Comparison of ENCODE assay signal across 7 mouse cellular contexts in genomic region chr9:65123552-65124168, GRCm38 (mm10). TPM values are rescaled to one million over a fixed set of nuclear protein-coding genes. Genes with fewer than 3 reads are reported as not detected.
DNase-seq lines count a peak whose midpoint lies in the region; ATAC-seq and TF ChIP-seq lines count a peak whose summit lies in the region.

No protein-coding gene starts in this region.

- no peaks in the 10 kb centered on the region for H3K4me1 ChIP-seq in ES-Bruce4 (ENCODE audit: control insufficient read depth, insufficient read depth, low read length)
- peaks cover 4% of the 10 kb centered on the region; the same call in 1 of the 2 replicates for H3K4me1 ChIP-seq in limb, embryonic 14.5 days (ENCODE audit: control insufficient read depth, insufficient read depth, low read length)
- H3K4me1 ChIP-seq in midbrain, embryonic 14.5 days (ENCODE audit: control insufficient read depth, insufficient read depth, low read length): peaks cover 7% of the 10 kb centered on the region; the same call in 1 of the 2 replicates

- CTCF ChIA-PET in Patski (lab: Charles Lee): interaction anchor here (1.1 to 1.3 kb wide), 2 partner anchors 11 to 41 kb away, joined by 3 read pairs; no protein-coding TSS in a partner anchor

- no peak for TF ChIP-seq EP300 in ES-Bruce4 (IDR thresholded peaks at IDR 0.05; ENCODE audit: insufficient read depth, low read depth, low read length)

- peak; percentile 71 for TF ChIP-seq CTCF in ES-Bruce4 (IDR thresholded peaks at IDR 0.05; ENCODE audit: low read depth, low read length)
- TF ChIP-seq CTCF in Patski (IDR thresholded peaks at IDR 0.05): peak; percentile 70

- H3K9me3 ChIP-seq in ES-Bruce4 (replicated peaks; ENCODE audit: control insufficient read depth, insufficient read depth, low read length, poor library complexity, severe bottlenecking): no peaks in the 10 kb centered on the region
- no peaks in the 10 kb centered on the region for H3K9me3 ChIP-seq in limb, embryonic 14.5 days (ENCODE audit: control insufficient read depth, low read length)
- H3K9me3 ChIP-seq in midbrain, embryonic 14.5 days (ENCODE audit: control insufficient read depth, low read length): no peaks in the 10 kb centered on the region

- POLR2A ChIA-PET in Patski (lab: Charles Lee): no interaction called here

- no peak for ATAC-seq in Patski
- ATAC-seq in hematopoietic stem cell, adult 5-6 weeks (replicated peaks in 1 of 2; ENCODE audit: insufficient read depth in 1 of 2, low FRiP score in 2 of 2, low TSS enrichment in 1 of 2, low read depth in 1 of 2, poor library complexity in 2 of 2, severe bottlenecking in 2 of 2): peak; percentile 44 to 77; a peak in 2 of 4 replicates
- ATAC-seq in limb, embryonic 14.5 days (ENCODE audit: low FRiP score, low read depth): peak; percentile 64; the same call in 1 of the 2 replicates
- peak; percentile 63; the same call in 1 of the 2 replicates for ATAC-seq in midbrain, embryonic 14.5 days (ENCODE audit: low FRiP score, low TSS enrichment)

- no peaks in the 10 kb centered on the region for H3K27me3 ChIP-seq in ES-Bruce4 (ENCODE audit: control insufficient read depth, insufficient read depth, low read length, poor library complexity, severe bottlenecking)
- peaks cover 22% of the 10 kb centered on the region for H3K27me3 ChIP-seq in Patski
- H3K27me3 ChIP-seq in limb, embryonic 14.5 days (ENCODE audit: control insufficient read depth, insufficient read depth, low read length): no peaks in the 10 kb centered on the region
- no peaks in the 10 kb centered on the region for H3K27me3 ChIP-seq in midbrain, embryonic 14.5 days (ENCODE audit: control insufficient read depth, insufficient read depth, low read length)

- peak overlapping the region; percentile 30 for H3K9ac ChIP-seq in ES-Bruce4 (ENCODE audit: low read depth, poor library complexity, severe bottlenecking)
- H3K9ac ChIP-seq in limb, embryonic 14.5 days (ENCODE audit: low read depth, low read length, severe bottlenecking): peak overlapping the region; percentile 58
- H3K9ac ChIP-seq in midbrain, embryonic 14.5 days (replicated peaks; ENCODE audit: low read length): peak overlapping the region; percentile 60

- no peak overlapping the region for H3K27ac ChIP-seq in ES-Bruce4 (ENCODE audit: insufficient read depth, low read length)
- no peak overlapping the region for H3K27ac ChIP-seq in limb, embryonic 14.5 days (replicated peaks; ENCODE audit: low read depth, low read length)
- H3K27ac ChIP-seq in midbrain, embryonic 14.5 days (replicated peaks; ENCODE audit: low read depth, low read length): no peak overlapping the region

- H3K4me3 ChIP-seq in ES-Bruce4 (ENCODE audit: low read depth, low read length): peak overlapping the region; percentile 37
- peak overlapping the region; percentile 39 for H3K4me3 ChIP-seq in limb, embryonic 14.5 days (replicated peaks; ENCODE audit: low read length)
- peak overlapping the region; percentile 35 for H3K4me3 ChIP-seq in midbrain, embryonic 14.5 days (replicated peaks; ENCODE audit: low read depth, low read length)

- H3K36me3 ChIP-seq in ES-Bruce4 (ENCODE audit: control insufficient read depth, insufficient read depth, low read length, poor library complexity, severe bottlenecking): no peaks in the 10 kb centered on the region
- peaks cover 48% of the 10 kb centered on the region for H3K36me3 ChIP-seq in limb, embryonic 14.5 days (ENCODE audit: control insufficient read depth, insufficient read depth, low read length)
- H3K36me3 ChIP-seq in midbrain, embryonic 14.5 days (ENCODE audit: control insufficient read depth, insufficient read depth, low read length): peaks cover 30% of the 10 kb centered on the region

- WGBS in limb, embryonic 14.5 days: 3% methylated on average over 48 of the region's 48 CpGs
- 2% methylated on average over 48 of the region's 48 CpGs for WGBS in midbrain, embryonic 14.5 days

- no peak for TF ChIP-seq POLR2A in ES-Bruce4 (IDR thresholded peaks at IDR 0.05; ENCODE audit: insufficient read depth, low read length)
- TF ChIP-seq POLR2A in limb, embryonic 14.5 days (IDR thresholded peaks at IDR 0.05; ENCODE audit: borderline replicate concordance, extremely low read depth, insufficient read depth, insufficient read length): no peak

- in situ Hi-C loops in Patski (cut with MboI; ENCODE audit: low pct_unique_long_range_greater_than_20kb): no loop called here

- peak overlapping the region; percentile 86 for H3K4me2 ChIP-seq in limb, embryonic 14.5 days (replicated peaks; ENCODE audit: low read depth, low read length, severe bottlenecking)
- H3K4me2 ChIP-seq in midbrain, embryonic 14.5 days (ENCODE audit: low read length): peak overlapping the region; percentile 63

- no peak for DNase-seq in Patski (ENCODE audit: low read depth, low spot score)
- DNase-seq in embryo, embryonic 9.5 days (ENCODE audit: extremely low spot score): peak; percentile 81
- DNase-seq in limb, embryonic 14.5 days (ENCODE audit: low spot score): peak; percentile 63
- peak; percentile 86 for DNase-seq in midbrain, embryonic 14.5 days
- DNase-seq in MN1 (ENCODE audit: low spot score): no peak

RNA-seq across cellular contexts. Expression of gene Igdcc3, which starts 17.3 kb away (rescaled TPM):
- 8.6 and 8.9 TPM in 2 replicates for polyA plus RNA-seq in ES-Bruce4 (2011; ENCODE audit: insufficient read depth, insufficient read length, low read depth, missing spikeins)
- polyA plus RNA-seq in Patski (2021): not detected
- not detected in 2 replicates for total RNA-seq in hematopoietic stem cell, adult 5-6 weeks (2017)
- polyA plus RNA-seq in limb, embryonic 14.5 days (2012; rRNA removed): 1.2 and 1.4 TPM in 2 replicates
- polyA plus RNA-seq in limb, embryonic 14.5 days (2014; fragmentation: Nextera tagmentation; extraction: Ambion mirVana): 1.0 and 1.1 TPM in 2 replicates
- polyA plus RNA-seq in midbrain, embryonic 14.5 days (2014; fragmentation: Nextera tagmentation; extraction: Ambion mirVana): 10.7 and 14.1 TPM in 2 replicates

RNA-seq across cellular contexts. Expression of gene Igdcc4, which starts 22.4 kb away (rescaled TPM):
- 15.5 and 17.5 TPM in 2 replicates for polyA plus RNA-seq in ES-Bruce4 (2011; ENCODE audit: insufficient read depth, insufficient read length, low read depth, missing spikeins)
- polyA plus RNA-seq in Patski (2021): 3.3 TPM
- total RNA-seq in hematopoietic stem cell, adult 5-6 weeks (2017): 1.4 and 1.6 TPM in 2 replicates
- 71.0 and 90.7 TPM in 2 replicates for polyA plus RNA-seq in limb, embryonic 14.5 days (2012; rRNA removed)
- 47.5 and 48.5 TPM in 2 replicates for polyA plus RNA-seq in limb, embryonic 14.5 days (2014; fragmentation: Nextera tagmentation; extraction: Ambion mirVana)
- polyA plus RNA-seq in midbrain, embryonic 14.5 days (2014; fragmentation: Nextera tagmentation; extraction: Ambion mirVana): 14.9 and 17.3 TPM in 2 replicates

Comparison
In these comparisons a context has a peak if more than half of its experiments do, and no peak if none do; other contexts are left out.
1. DNase-seq: peak in embryo, embryonic 9.5 days (single experiment), limb, embryonic 14.5 days (single experiment) and midbrain, embryonic 14.5 days (single experiment); none in Patski (single experiment) and MN1 (single experiment).
2. Peak in every context shown above with its lines, with median percentiles within 50 percentile points of each other: H3K4me3 ChIP-seq and H3K9ac ChIP-seq.